Mouse (Mus musculus) monocyte, adult 59 days (primary cell): ENCODE results near the gene Rec114. TPM values are rescaled to one million over a fixed set of nuclear protein-coding genes. Genes with fewer than 3 reads are reported as not detected.

Experiments used
- total RNA-seq, 2 experiments: library from RNA; stranded (reverse); gene quantifications; one replicate each; pipeline ENCODE4 v1.2.4; 2023

Rec114 gene
- total RNA-seq = not detected

DNA sequence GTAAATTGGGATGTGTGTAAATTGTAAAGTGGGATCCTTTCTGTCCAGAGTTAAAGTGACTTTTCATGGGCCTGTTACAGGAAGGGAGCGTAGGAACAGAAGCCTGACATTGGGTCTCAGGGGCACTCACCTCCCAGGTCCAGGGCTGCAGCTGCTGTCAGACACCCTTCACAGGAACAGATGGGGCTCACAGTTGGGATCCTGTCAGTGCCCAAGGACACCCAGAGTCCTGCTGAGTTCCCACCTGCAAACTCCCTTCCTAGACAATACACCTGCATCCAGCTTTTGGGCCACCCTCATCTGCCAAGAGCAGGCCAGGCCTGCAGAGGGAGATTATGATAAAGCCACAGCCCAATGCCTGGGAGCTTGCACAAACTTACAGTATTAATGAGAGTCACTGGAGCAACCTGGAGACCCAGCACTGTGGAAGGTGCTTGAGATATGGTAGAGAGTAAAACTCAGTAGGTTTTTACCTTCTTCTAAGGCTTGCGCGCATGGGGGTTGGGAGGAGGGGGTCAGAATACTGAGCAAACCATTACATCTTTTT, at the start of gene Rec114:
Gene Rec114, minus strand, starts transcription at position 263 of the 547 bp plus-strand sequence.

Other genes with a start within 250 kb of the Rec114 start
- 1 to 10 TPM; 4.9 to 5.9 TPM for gene Cd276, start 188.5 kb downstream of the Rec114 start, total RNA-seq
- gene Nptn, start 161.7 kb downstream of the Rec114 start, total RNA-seq = 100 to 1,000 TPM; 270 to 282 TPM
- gene Hcn4, start 79.4 kb upstream of the Rec114 start, total RNA-seq = under 1 TPM; 0.16 to 0.21 TPM